Mouse (Mus musculus) ES-E14 (cell line): ENCODE data around the gene Sult1a1.

Experiments
- CHD2 ChIP-seq: IDR thresholded peaks from 2 replicates; pipeline ENCODE4 v1.6.1; 2014; ENCODE audit warnings: mild to moderate bottlenecking, low read depth, low read length, inconsistent platforms
- MAFK ChIP-seq: IDR thresholded peaks from 2 replicates; pipeline ENCODE4 v1.6.1; 2014; ENCODE audit warnings: mild to moderate bottlenecking, low read depth, low read length, inconsistent platforms; ENCODE audit not compliant: insufficient read depth
- ZC3H11A ChIP-seq: IDR thresholded peaks from 2 replicates; pipeline ENCODE4 v1.6.1; 2012; ENCODE audit warnings: low read depth, mild to moderate bottlenecking, inconsistent platforms, low read length, borderline replicate concordance
- ZNF384 ChIP-seq: IDR thresholded peaks from 2 replicates; pipeline ENCODE4 v1.6.1; 2012; ENCODE audit warnings: low read depth, low read length, inconsistent platforms

- TF ChIP-seq CHD2 (no peak), ZC3H11A (no peak), ZNF384 (peak; percentile 98), MAFK (no peak)
These were observed 19.0 kb upstream of the Sult1a1 start, which contains the start of gene Bola2 for GRCm38 (mm10) chr7:126695210-126695611.
